Comparison of ENCODE assay signal across 19 mouse cellular contexts in genomic region chr2:119762276-119762675, GRCm38 (mm10). TPM values are rescaled to one million over a fixed set of nuclear protein-coding genes. Genes with fewer than 3 reads are reported as not detected.
"Had no signal": no experiment of that assay in that cellular context is flagged by ENCODE, and none has a peak within 500 bp of the region (broad histone marks: within the 10 kb centered on the region; RNA-seq: fewer than 3 reads in every experiment).

No protein-coding gene starts in this region.

- DNase-seq: gastrocnemius, adult 2 months; gastrocnemius, postnatal 10 days; gastrocnemius, postnatal 25 days; heart, adult 18-20 months; heart, postnatal 10 days; heart, postnatal 4 days; kidney, adult 11 months; kidney, adult 2 months; kidney, adult 9 months; kidney, postnatal 14 days; kidney, postnatal 36 days; layer of hippocampus, adult 9-11 months; liver had no signal

- ATAC-seq: hindbrain, postnatal 0 days; intestine, embryonic 16.5 days had no signal

RNA-seq across cellular contexts. Expression of gene Ltk, which starts 2.0 kb away (rescaled TPM):
- total RNA-seq: gastrocnemius, adult 2 months; gastrocnemius, postnatal 10 days; gastrocnemius, postnatal 25 days; gastrocnemius, postnatal 4 days; granulocyte monocyte progenitor cell, adult 5-6 weeks; heart, adult 8-10 months; heart, postnatal 25 days had no signal

RNA-seq across cellular contexts. Expression of gene Itpka, which starts 20.1 kb away (rescaled TPM):
- total RNA-seq: gastrocnemius, adult 2 months; gastrocnemius, postnatal 25 days had no signal

RNA-seq across cellular contexts. Expression of gene Tyro3, which starts 35.3 kb away (rescaled TPM):
- total RNA-seq: granulocyte monocyte progenitor cell, adult 5-6 weeks had no signal
